Mouse (Mus musculus): Measurements from ENCODE around the gene Fcnb. TPM values are rescaled to one million over a fixed set of nuclear protein-coding genes. Genes with fewer than 3 reads are reported as not detected.

Gene Fcnb
- polyA plus RNA-seq, 1 experiment from 2014 or later = 57.0 TPM

DNA sequence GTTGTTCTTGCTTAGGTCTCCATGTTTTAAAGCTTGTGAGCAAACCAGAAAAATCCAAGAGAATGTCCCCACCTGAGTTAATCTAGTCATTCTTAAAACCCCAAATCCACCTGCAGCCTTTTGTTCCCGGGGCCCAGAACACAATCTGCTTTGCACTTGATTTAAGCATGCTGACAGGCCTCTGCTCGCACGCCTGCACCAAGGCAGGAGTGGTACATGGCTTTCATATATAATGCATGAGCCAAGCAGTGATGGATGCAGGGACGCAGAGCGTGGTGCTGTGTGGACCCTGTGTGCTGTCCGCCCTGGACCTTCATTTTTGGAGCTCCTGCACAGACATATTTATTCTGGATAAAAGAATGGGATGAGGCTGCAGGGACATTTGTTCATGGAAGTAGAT lies 6.4 kb upstream of the Fcnb start:
- peaks cover 9% of the 10 kb centered on the region for H3K4me1 ChIP-seq (ENCODE audit: insufficient read depth)
- H3K9ac ChIP-seq (replicated peaks) = no peak overlapping the region
- no peaks in the 10 kb centered on the region for H3K27me3 ChIP-seq (ENCODE audit: insufficient read depth, low read length)
- H3K9me3 ChIP-seq (ENCODE audit: low read length) = no peaks in the 10 kb centered on the region
- no peak overlapping the region for H3K4me2 ChIP-seq (ENCODE audit: low read depth, low read length)
- 84% methylated on average over 6 of the region's 6 CpGs for WGBS (ENCODE audit: insufficient replicate concordance)
- no peak overlapping the region for H3K4me3 ChIP-seq (ENCODE audit: low read depth, low read length)
- DNase-seq = no peak
- TF ChIP-seq EP300 (IDR thresholded peaks at IDR 0.05; ENCODE audit: low read depth) = no peak
- no peak for TF ChIP-seq CTCF (IDR thresholded peaks at IDR 0.05; ENCODE audit: low read depth)
- no peaks in the 10 kb centered on the region for H3K36me3 ChIP-seq (replicated peaks; ENCODE audit: insufficient read depth, low read length)
- no peak for ATAC-seq
- H3K27ac ChIP-seq (ENCODE audit: low read depth) = peak overlapping the region; percentile 69

DNA sequence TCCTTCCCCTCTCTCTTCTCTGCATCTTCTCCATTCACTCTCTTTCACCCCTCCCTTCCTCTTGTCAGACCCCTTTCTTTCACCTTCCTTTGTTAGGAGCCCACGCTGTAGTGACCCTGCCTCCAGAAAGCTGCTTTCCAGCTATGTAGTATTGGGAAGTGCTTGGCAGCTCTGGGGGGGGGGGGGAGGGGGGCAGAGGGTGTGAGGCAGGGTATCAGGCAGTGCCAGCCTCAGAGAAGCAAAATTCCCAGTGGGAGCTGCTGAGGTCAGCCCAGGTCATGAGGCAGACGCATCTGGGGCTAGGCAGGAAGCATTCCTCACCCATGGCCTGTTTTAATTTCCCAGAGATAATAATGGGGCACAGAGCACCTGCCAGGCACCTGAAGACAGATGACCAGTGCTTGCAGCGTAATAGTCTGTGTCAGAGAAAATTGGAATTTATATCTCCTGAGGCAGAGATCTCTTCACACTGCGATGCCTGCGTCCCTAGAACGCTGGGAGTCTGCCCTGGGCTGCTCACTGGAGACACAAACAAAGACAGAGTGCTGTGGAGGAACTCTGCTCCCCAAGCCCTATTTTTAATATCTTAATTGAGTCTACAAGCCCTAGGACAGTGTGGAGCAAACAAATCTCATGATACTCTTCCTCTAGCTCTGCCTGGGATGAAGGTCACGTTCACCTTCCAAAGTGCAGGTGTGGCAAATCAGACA lies 5.8 kb upstream of the Fcnb start:
- 82% methylated on average over 7 of the region's 7 CpGs for WGBS (ENCODE audit: insufficient replicate concordance)
- H3K9me3 ChIP-seq (ENCODE audit: low read length) = no peaks in the 10 kb centered on the region
- no peaks in the 10 kb centered on the region for H3K36me3 ChIP-seq (replicated peaks; ENCODE audit: insufficient read depth, low read length)
- peaks cover 9% of the 10 kb centered on the region for H3K4me1 ChIP-seq (ENCODE audit: insufficient read depth)
- H3K4me3 ChIP-seq (ENCODE audit: low read depth, low read length) = no peak overlapping the region
- TF ChIP-seq EP300 (IDR thresholded peaks at IDR 0.05; ENCODE audit: low read depth) (no peak), CTCF (IDR thresholded peaks at IDR 0.05; ENCODE audit: low read depth) (no peak)
- no peak overlapping the region for H3K9ac ChIP-seq (replicated peaks)
- no peak overlapping the region for H3K4me2 ChIP-seq (ENCODE audit: low read depth, low read length)
- DNase-seq (no peak), ATAC-seq (no peak)
- peak overlapping the region; percentile 69 for H3K27ac ChIP-seq (ENCODE audit: low read depth)
- H3K27me3 ChIP-seq (ENCODE audit: insufficient read depth, low read length) = no peaks in the 10 kb centered on the region

- Histone ChIP-seq H3K4me1 (ENCODE audit: insufficient read depth) (peaks cover 9% of the 10 kb centered on the region), H3K9me3 (ENCODE audit: low read length) (no peaks in the 10 kb centered on the region), H3K27ac (ENCODE audit: low read depth) (no peak overlapping the region), H3K27me3 (ENCODE audit: insufficient read depth, low read length) (no peaks in the 10 kb centered on the region), H3K4me3 (ENCODE audit: low read depth, low read length) (no peak overlapping the region), H3K4me2 (ENCODE audit: low read depth, low read length) (no peak overlapping the region), H3K9ac (replicated peaks) (no peak overlapping the region), H3K36me3 (replicated peaks; ENCODE audit: insufficient read depth, low read length) (no peaks in the 10 kb centered on the region)
- WGBS (ENCODE audit: insufficient replicate concordance) = 61% methylated on average over 5 of the region's 5 CpGs
- no peak for ATAC-seq
- no peak for DNase-seq
- TF ChIP-seq EP300 (IDR thresholded peaks at IDR 0.05; ENCODE audit: low read depth) = no peak
- TF ChIP-seq CTCF (IDR thresholded peaks at IDR 0.05; ENCODE audit: low read depth) = no peak
Measured at GRCm38 (mm10) chr2:28089095-28089494, 4.4 kb upstream of the Fcnb start.

DNA sequence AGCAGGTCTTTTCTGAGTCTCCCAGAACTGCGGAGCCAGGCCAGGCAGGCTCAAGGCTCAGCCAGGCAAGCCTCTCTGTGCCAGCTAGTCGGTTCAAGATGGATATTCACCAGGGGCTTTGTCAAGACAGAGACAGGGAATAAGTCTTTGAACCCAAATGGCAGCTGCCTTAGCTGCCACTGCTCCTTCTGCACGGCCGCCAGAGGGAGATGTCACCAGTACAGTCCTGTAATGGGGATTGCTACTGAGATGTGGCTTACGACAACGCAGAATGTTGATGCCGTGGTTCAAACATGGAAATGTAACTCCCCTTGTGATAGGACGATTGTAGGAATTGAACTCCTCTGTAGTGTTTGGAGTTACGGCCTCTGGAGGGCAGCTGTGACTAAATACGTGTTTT lies 1.4 kb upstream of the Fcnb start:
- Histone ChIP-seq H3K27me3 (ENCODE audit: insufficient read depth, low read length) (no peaks in the 10 kb centered on the region), H3K4me3 (ENCODE audit: low read depth, low read length) (no peak overlapping the region), H3K27ac (ENCODE audit: low read depth) (no peak overlapping the region), H3K4me2 (ENCODE audit: low read depth, low read length) (no peak overlapping the region), H3K4me1 (ENCODE audit: insufficient read depth) (no peaks in the 10 kb centered on the region), H3K36me3 (replicated peaks; ENCODE audit: insufficient read depth, low read length) (no peaks in the 10 kb centered on the region), H3K9me3 (ENCODE audit: low read length) (no peaks in the 10 kb centered on the region), H3K9ac (replicated peaks) (no peak overlapping the region)
- no peak for TF ChIP-seq EP300 (IDR thresholded peaks at IDR 0.05; ENCODE audit: low read depth)
- peak; percentile 34; the same call in 1 of the 2 replicates for TF ChIP-seq CTCF (IDR thresholded peaks at IDR 0.05; ENCODE audit: low read depth)
- WGBS (ENCODE audit: insufficient replicate concordance) = 75% methylated on average over 10 of the region's 10 CpGs
- DNase-seq = no peak
- ATAC-seq = no peak

DNA sequence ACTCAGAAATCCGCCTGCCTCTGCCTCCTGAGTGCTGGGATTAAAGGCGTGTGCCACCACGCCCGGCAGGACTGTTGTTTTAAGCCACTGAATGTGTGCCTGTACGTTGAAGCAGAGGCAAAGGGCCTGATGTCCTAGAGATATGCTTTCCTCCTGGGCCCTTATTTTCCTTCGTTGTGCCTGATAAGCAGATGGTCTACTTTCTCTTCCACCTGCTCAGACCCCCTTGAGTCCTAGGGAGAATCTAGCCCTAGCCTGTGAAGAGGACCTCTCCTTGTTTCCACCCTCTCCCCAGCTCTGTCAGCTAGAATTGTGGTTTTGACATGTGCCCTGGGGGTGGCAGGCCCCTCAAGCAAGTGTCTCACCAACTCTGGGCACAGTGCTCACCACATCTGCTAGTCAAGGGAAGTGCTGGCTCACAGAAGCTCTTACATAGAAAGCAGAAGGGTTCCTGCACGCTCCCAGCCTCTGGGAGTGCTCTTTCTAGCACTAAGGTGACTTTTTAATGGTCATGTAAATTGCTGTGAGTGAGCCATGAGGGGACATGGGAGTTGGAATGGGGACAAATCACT lies 9.0 kb downstream of the Fcnb start:
- TF ChIP-seq CTCF (IDR thresholded peaks at IDR 0.05; ENCODE audit: low read depth) (0 out of 2 replicates have a peak, but pooled peaks have one; percentile 4), EP300 (IDR thresholded peaks at IDR 0.05; ENCODE audit: low read depth) (peak; percentile 69; the same call in 1 of the 2 replicates)
- Histone ChIP-seq H3K9me3 (ENCODE audit: low read length) (no peaks in the 10 kb centered on the region), H3K36me3 (replicated peaks; ENCODE audit: insufficient read depth, low read length) (no peaks in the 10 kb centered on the region), H3K4me3 (ENCODE audit: low read depth, low read length) (no peak overlapping the region), H3K4me2 (ENCODE audit: low read depth, low read length) (no peak overlapping the region), H3K27ac (ENCODE audit: low read depth) (peak overlapping the region; percentile 52; the same call in 1 of the 2 replicates), H3K27me3 (ENCODE audit: insufficient read depth, low read length) (no peaks in the 10 kb centered on the region), H3K4me1 (ENCODE audit: insufficient read depth) (no peaks in the 10 kb centered on the region), H3K9ac (replicated peaks) (no peak overlapping the region)
- WGBS (ENCODE audit: insufficient replicate concordance) = 55% methylated on average over 7 of the region's 7 CpGs
- DNase-seq = no peak
- peak; percentile 72 for ATAC-seq

GRCm38 (mm10) chr2:28068537-28068878 lies 16.2 kb downstream of the Fcnb start:
- 0 out of 2 replicates have a peak, but pooled peaks have one; percentile 24 for TF ChIP-seq EP300 (IDR thresholded peaks at IDR 0.05; ENCODE audit: low read depth)
- TF ChIP-seq CTCF (IDR thresholded peaks at IDR 0.05; ENCODE audit: low read depth) = no peak
- 74% methylated on average over 9 of the region's 9 CpGs for WGBS (ENCODE audit: insufficient replicate concordance)
- ATAC-seq = peak; percentile 63

More at GRCm38 (mm10) chr2:28068537-28068878, 16.2 kb downstream of the Fcnb start:
- Histone ChIP-seq H3K36me3 (replicated peaks; ENCODE audit: insufficient read depth, low read length) (0 out of 2 replicates have a peak, but pooled peaks cover 2% of the 10 kb centered on the region), H3K9ac (replicated peaks) (no peak overlapping the region), H3K4me2 (ENCODE audit: low read depth, low read length) (no peak overlapping the region), H3K27me3 (ENCODE audit: insufficient read depth, low read length) (no peaks in the 10 kb centered on the region), H3K27ac (ENCODE audit: low read depth) (peak overlapping the region; percentile 84), H3K9me3 (ENCODE audit: low read length) (no peaks in the 10 kb centered on the region), H3K4me1 (ENCODE audit: insufficient read depth) (peaks cover 30% of the 10 kb centered on the region), H3K4me3 (ENCODE audit: low read depth, low read length) (no peak overlapping the region)
- DNase-seq = peak; percentile 61
